Mouse (Mus musculus) olfactory bulb, adult 2 months (tissue): ENCODE results near the gene Cfap70.

Source experiments
- CTCF ChIP-seq: fragments of 200-500 bp; IDR thresholded peaks from 2 replicates; pipeline ENCODE4 v1.5.1; 2012; ENCODE audit warnings: low read depth, mild to moderate bottlenecking, low read length, moderate library complexity; ENCODE audit not compliant: insufficient read depth
- POLR2A ChIP-seq: fragments of 200-500 bp; IDR thresholded peaks from 2 replicates; pipeline ENCODE4 v1.6.1; 2012; ENCODE audit warnings: mild to moderate bottlenecking, low read depth, low read length, moderate library complexity; ENCODE audit not compliant: insufficient read depth

DNA sequence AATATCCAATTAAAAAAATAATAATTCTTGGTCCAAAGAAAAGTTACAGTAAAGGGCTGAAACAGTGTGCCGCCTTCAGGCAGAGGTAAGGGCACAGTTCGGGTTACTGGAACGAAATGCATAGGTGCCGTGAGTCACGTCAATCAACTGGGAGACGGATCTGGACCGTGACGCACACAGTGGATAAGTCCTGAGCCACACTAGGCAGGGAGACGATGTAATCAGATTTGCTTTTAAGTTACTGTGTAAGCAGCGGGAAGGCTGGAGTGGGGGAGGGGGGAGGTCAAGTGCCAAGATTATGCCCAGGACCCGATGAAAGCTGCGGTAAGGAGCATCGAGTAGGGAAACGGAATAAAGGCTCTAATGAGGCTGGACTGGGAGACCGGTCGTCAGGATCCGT, 9.8 kb downstream of the Cfap70 start:
- no peak for TF ChIP-seq POLR2A
- TF ChIP-seq CTCF: no peak
